Mouse (Mus musculus): ENCODE data around the gene Gpr107.

The Gpr107 gene

DNA sequence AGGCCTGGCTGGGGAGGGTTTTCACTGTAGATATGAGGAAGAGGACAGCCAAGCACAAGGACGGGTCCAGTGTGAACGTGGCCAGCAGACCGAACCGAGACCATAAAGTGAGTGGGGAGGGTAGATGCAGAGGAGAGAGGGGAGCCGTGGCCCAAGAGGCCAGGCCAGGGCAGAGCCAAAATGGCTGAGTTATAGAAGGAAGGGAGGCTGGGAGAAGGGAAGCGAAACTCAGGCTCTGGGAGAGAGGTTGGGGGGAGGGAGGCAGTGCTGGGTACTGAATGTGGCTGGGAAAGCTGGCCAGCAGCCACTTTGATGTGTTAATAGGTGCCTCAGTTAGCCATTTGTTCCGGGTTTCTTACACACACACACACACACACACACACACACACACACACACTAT, 24.9 kb upstream of the Gpr107 start:
- no peak for DNase-seq (ENCODE audit: low spot score in 2 of 2)

DNA sequence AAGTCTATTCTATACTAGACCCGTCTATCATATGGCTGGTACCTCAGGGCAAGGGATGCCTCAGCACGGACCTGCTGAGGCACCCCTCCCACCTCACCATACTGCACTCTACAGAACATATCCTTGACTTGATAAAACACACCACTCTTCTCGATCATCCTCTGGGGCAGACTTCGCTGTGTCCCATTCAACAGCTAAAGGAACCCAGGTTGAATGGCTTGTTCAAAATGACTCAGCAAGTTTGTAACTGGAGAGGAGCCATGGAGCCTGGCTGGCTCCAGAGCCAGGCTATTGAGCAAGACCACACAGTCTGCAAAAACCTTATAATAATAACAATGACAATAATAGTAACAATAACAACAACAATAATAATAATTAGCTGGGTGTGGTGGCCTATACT, 24.2 kb upstream of the Gpr107 start:
- DNase-seq (ENCODE audit: low spot score in 2 of 2): peak; percentile 41 to 69

DNA sequence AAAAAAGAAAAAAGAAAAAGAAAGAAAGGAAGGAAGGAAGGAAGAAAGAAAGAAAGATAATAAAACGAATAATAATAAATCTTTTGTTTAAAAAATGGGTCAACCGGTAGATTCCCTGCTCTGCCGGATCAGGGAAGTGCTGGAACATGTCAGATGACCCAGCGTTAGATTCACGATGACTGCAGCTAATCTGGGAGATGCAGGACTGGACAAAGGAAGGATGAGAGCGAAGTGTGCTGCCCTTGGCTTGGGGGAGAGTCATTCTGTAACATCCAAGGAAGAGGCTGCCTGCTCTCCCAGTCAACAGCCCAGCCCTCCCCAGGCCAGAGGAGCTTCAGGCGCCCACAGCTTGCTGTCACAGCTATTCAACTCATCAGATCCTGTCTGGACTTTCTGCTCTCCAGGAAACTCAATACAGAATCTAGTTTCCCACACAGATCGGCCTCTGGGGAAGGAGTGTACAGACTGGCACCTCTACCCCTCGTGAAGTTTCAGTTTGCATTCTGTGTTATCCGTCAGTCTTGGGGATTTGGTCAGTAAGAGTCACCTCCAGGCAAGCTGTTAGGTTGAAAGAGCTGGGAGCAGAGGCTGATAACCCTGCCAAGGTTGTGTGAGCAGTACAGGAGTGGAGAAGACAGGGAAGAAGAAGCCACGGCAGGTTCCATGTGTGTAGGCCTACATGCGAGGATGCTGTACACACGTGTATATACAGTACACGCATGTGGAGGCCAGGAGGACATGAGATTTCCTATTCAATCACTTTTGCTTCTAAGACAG, 22.2 kb upstream of the Gpr107 start:
- DNase-seq (ENCODE audit: low spot score in 2 of 2): no peak

DNA sequence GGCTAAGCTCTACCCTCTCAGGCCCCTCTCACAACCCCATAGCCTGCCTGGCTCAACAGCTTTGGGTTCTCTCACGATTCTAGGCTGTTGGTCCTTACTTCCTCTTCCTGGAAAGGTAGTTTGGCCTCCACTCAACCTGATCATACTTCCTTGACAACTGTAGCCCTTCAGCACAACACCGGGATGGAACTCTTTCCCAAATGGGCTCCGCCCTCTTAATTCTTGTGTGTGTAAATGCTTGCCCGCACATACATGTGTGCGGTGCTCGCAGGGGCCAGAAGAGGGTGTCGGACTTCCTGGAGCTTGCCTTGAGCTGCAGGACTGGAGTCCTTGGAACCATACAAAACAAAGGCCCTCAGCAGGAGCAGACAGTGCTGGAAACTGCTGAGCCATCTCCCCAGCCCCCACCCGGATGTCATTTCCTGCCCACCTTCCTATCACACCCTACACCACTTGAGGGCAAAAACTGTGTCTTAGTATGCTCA, 21.3 kb upstream of the Gpr107 start:
- no peak for DNase-seq (ENCODE audit: low spot score in 2 of 2)

DNA sequence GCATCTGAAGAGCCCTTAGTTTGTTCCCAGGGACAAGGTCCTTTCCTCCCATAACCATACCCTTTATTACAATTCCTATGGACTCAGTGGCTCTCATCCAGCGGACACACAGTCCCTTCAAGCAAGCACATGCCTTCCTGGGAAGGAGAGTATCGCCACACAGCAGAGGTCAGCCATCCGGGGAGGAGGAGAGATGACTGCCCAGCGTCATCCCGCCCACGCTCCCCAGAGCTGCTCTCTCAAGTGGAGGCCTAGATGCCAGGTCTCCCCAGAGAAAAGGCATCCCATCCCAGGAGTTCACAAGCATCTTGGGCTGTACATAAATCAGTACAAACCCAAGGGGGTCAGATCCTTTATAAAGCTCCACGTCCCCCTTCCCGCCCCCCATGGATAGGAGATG, 19.4 kb upstream of the Gpr107 start:
- DNase-seq (ENCODE audit: low spot score in 2 of 2): no peak

DNA sequence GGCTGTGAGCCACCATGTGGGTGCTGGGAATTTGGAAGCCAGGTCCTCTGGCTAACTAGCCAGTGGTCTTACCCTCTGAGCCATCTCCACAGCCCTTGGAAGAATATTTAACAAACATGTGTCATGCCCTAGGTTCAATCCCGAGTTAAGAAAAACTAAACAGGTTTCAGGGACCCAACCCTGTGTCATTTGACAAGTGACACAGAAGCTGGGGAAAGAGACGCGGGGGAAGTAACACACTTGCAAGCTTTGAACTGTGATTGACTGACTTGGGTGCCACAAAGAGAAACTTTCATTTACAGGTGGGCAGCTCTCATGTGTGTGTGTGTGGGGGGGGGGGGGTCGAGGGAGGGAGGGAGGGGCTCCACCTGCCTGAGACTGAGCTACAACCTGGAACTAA, 18.1 kb upstream of the Gpr107 start:
- no peak for DNase-seq (ENCODE audit: low spot score in 2 of 2)

DNA sequence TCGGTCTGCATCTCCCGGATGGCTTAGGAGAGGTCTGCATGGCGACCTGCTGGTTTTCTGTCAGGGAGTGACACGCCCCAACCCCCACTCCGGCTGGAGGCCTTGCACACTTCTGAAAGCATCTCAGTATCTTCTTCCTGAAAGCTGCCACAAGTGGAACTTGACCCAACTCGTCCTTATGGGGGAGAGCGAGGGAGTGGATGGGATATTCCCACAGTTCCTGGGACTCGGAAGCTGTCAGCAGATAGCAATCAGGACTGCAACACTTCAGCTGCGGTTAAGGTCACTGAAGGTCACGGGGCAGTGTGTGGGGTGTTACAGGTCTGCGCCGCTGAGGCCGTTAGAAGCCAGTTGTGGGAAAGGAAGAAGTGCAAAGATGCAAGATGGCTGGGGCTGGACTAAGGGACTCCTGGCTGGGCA, 16.6 kb upstream of the Gpr107 start:
- DNase-seq (ENCODE audit: low spot score in 2 of 2): no peak

DNA sequence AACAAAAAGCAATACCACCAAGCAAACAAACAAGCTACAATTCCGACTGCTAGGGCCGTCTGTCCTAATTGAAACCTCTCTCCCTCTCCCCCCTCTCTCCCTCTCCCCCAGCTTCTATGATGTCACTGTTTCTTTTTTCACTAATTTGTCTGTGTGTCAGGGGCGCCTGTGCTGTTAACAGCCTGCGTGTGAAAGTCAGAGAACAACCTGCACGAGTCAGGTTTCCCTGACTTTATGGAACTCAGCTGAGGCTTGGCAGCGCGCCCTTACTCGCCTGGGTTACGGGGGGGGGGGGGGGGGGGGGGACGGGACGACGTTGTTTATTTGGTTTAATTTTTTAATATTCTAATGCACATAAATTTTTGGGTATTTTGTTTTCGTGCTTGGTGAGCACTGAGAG, 15.8 kb upstream of the Gpr107 start:
- DNase-seq (ENCODE audit: low spot score in 2 of 2): no peak

DNA sequence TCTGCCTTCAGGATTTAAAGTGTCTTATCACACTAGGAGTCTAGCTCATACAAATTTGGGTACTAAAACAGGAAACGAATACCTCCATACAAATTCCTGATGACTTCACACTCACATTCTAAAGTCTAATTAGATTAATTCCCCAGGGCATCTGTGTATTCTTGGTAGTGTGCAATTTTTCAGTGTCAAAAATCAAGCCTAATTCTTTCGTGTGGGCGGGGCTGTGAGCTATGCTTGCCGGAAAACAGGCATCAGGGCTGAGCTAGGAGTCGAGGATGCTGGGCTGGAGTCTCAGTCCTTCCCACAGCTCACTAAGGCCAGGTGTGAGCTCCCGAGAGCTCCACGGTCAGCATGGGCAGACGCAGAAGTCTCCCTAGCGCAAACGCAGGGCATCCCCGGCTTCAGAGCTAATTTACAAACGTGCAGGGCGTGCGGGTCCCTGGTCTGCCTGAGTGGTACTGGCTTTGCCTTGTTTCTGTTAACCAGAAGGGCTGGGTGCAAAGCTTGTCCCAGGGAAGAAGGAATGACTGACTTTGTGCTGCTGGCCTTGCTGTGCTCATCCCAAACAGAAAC, 15.0 kb upstream of the Gpr107 start:
- no peak for DNase-seq (ENCODE audit: low spot score in 2 of 2)

DNA sequence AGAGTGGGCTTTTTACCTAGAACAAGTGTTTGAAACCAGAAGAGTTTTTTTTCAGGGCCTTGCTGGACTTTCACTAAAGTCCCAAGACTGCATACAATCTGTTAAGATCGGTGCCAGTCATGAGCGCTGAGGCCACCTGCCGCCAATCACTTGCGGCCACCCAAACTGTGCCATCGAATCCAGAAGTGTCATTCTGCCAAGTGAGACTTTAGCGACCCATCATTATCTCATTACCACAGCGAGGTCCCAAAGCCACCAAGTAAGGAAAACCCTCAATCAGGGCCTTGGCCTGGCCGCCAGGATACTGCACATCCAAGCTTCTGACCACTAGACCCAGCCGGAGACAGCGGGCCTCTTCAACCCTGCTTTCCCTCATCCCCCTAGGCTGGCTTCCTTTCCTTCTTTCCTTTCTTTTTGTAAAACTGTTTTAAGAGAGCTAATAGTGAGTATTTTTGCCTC, 12.9 kb upstream of the Gpr107 start:
- DNase-seq (ENCODE audit: low spot score in 2 of 2): no peak

DNA sequence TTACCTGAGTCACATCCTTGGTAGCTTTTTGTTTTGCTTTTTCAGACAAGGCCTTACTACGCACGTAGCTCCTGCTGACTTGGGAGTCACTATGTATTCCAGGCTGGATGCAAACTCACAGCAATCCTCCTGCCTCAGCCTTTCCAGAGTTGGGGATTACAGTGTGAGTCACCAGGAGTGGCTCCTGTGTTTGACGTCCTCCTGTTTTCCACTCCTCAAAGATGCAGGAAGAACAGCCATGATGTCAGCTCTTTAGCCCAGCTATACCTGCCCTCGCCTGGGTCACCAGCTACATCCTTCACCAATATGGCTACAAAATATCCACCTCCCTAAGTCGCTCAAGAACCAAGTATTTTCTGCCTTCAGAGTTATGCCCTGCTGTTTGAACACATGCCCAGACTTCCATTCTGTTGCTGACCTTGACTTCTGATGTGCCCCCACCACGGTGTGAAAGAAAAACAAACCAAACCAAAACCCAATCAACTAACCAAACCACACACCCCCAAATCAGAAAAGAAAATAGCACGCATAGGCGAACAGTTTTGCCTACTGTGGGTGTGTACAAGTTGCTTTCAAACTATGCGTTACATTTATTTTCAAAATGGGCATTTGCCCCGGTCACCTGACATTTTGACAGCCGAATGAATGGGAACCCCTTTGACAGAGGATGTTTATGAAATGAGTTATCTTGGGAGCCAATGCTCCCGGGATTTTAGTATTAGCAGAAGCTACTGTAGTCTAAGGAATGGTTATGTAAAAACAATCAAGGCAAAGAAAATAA, 11.9 kb upstream of the Gpr107 start:
- no peak for DNase-seq (ENCODE audit: low spot score in 2 of 2)

DNA sequence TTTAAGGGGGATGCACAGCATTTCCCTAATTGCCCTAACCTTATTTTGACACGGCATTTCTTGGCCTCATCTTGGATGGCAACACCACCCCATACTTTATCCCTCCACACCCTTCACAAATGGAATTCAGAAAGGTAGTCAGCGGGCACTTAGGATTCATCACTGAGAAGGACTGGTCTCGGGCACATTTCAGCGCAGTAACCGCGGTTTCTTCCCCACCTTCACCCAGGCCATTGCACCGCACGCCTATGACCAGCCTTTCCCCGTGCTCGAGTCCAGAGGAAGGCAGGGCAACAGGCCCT, 11.4 kb upstream of the Gpr107 start:
- DNase-seq (ENCODE audit: low spot score in 2 of 2): no peak

DNA sequence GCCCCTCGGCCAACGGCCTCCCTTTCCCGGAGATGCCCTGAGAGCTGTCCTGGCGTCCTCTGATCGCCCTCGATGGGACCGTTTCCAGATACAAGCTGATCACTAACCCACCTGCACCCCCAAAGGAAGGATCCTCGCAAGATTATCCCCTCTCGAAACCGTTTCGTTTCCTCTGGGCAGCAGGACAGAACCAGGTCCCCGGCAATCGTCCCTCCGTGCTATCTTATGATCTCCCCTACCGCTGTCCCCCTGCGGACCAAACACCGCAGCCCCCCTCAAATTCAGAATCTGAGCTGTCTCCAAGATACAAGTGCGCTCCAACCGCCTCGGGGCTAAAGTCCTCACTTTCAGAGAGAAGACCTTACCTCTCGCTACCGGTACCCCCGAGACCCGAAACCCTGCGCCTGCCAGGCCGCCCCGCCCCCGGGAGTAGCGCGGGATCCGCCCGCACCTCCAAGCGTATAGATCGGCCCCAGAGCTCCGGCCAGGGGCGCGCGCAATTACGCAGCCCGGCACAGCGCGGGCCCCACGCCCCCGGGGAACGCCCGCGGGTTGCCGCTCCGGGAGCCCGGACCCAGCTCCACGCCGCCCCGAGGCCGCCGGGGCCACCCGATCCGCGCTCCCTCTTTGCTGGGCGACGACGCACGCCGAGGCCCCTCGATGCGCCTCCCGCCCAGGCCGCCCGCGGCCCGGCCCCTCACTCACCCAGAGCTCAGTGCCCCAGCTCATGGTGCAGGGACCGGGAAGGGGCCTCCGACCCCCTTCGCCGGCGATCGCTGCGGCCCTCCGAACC, 10.8 kb upstream of the Gpr107 start:
- DNase-seq (ENCODE audit: low spot score in 2 of 2): no peak

DNA sequence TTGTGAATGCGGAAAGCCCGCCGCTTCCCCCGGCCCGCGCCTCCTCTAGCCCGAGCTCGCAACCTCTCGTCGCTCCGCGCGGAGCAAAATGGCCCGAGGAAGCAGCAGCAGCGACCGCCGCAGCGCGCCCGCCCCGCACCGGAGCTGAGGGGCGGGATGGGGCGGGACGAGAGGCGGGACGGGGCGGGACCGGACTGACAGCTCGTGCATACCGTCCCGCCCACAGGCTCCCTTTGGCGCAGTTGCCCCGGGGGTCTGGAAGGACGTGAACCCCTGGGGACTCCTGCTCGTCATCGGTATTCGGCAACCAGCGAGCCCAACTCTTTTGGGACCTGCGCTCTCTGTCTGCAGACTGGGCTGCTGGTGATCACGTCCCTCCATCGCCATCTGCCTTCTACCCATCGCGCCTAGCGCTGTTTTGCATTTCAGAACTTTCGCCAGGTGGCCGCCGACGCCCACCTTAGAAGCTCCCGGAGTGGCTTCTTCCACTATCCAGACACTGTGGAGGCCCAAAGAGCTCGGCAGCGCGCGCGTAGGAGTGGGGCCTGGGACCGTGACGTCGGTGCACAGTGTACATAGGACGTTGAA, 10.2 kb upstream of the Gpr107 start, which contains the start of gene Fnbp1:
Fnbp1 (minus strand) TSS at position 142 of the 588 bp plus-strand sequence.
- peak; percentile 76 to 86 for DNase-seq (ENCODE audit: low spot score in 2 of 2)

DNA sequence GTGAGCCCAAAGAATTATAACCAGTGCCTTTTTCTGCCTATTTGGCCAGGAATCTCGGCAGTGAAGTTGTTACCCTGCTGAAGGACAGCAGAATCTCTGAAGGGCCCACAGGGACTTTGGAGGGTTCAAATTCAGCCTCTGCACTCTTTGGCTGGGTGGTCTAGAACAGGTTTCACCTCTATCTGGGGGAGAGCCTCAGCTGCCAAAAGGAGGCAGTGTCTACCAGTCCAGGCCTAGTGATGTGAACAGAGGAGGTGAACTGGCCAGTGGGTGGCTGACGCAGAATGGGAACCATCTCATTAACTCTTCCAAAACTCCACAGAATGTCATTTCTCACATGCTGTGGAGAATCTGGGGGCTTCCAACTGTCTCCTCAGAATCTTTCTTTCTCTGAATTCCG, 9.6 kb upstream of the Gpr107 start:
- DNase-seq (ENCODE audit: low spot score in 2 of 2): no peak

DNA sequence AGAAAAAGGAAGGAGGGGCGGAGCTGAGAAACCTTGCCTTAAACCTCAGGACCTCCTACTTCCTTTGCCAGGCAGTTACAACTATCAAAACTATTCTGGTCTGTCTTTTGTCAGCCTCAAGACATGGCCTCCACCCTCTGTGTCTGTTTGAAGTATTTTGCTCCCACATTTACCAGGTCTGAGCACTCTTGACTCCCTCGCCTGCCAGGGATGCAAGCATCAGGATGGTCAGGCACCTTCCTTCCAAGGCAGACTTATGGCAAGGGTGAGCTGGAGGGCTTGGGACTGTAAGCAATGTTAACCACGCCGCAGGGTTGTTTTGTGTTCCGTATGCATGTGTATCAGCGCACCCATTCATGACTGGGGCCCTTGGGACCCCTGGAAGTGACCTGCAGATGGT, 8.8 kb upstream of the Gpr107 start:
- DNase-seq (ENCODE audit: low spot score in 2 of 2): no peak

DNA sequence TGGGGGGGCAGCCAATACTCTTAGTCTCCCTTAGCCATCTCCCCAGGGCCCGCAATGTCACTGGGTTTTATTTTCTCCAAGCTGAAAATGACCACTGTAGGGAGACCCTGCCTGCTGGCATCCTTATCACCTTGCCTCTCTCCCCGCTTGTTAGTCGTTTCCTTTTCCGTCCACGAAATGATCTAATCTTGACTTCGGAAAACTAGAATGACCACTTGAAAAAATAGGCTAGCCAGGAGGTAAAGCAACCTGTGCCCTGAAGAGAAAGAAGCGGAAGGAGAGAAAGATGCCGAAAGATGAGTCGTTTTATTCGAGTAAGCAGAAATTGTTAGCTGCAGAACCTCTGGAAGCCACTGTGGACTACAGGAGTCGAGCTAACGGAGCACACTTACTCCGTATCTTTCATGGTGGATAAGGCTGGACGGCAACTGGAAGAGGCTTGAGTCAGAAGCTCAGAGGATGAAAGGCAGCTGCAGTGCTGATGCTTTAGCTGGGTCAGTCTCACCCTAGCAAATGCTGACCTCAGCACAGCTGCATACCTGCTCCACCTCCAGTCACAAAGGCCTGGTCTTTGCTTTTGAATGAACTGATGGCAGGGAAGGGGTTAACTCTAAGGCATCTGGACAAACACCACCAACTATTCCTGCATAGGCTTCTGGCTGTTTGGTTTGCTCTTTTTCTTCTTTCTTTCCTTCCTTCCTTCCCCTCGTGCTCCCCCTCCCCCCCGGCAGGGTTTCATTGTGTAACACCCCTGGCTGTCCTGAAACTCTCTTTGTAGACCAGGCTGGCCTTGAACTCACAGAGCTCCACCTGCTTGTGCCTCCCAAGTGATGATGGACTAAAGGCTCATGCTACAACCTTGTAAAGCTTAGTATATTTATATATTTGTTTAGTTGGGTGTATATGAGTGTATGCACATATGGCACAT, 8.1 kb upstream of the Gpr107 start:
- no peak for DNase-seq (ENCODE audit: low spot score in 2 of 2)

DNA sequence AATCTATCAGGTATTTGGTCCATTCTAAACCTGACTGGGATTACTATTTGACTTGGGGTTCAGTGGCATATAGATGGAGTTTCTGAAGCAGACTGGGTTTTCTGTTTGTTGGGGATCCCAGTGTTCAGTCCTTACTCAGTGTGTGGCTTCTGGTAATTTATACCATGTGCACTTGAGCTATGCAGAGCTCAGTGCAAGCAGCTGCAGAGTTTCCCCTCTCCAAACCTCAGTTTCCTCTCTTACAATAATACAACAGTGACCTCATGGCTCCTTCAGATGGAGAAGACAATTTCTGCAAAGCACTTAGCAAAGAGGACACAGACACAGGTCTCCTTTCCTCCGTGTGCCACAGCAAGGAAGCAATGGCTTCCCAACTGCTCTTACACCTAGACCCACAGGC, 7.2 kb upstream of the Gpr107 start:
- DNase-seq (ENCODE audit: low spot score in 2 of 2): no peak

DNA sequence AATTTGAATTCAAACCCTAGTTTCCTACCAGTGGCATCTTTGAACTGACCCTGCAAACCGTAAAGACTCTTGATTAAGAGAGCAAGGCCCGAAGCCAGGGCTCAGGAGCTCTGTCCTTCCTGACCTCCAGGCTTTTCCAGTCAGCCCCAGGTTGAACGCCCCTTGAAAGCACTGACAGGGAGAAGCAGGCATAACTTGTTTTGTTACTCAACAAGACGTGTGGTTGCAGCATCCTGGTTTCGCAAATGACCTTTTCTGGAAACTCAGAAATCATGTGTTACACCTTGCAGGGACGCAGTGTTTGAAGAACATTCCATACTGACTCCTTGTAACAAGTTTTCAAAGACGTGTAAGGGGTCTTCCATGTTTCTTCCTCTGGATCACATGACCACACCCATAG, 5.1 kb upstream of the Gpr107 start:
- DNase-seq (ENCODE audit: low spot score in 2 of 2): no peak

DNA sequence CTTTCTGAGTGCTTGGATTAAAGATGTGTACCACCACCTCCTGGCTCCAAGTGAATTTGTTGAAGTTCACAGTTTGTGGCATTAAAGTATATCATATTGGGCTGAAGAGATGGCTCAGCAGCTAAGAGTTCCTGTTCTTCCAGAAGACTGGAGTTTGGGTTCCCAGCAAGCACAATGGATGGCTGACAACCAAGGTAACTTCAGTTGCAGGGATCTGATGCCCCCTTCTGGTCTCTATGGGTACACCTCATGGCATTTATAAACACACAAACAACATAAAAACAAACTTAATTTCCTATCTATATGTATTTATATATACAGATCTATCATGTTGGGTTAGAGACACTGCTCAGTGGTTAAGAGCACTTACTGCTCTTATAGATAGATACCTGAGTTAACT, 1.4 kb upstream of the Gpr107 start:
- DNase-seq (ENCODE audit: low spot score in 2 of 2): no peak

DNA sequence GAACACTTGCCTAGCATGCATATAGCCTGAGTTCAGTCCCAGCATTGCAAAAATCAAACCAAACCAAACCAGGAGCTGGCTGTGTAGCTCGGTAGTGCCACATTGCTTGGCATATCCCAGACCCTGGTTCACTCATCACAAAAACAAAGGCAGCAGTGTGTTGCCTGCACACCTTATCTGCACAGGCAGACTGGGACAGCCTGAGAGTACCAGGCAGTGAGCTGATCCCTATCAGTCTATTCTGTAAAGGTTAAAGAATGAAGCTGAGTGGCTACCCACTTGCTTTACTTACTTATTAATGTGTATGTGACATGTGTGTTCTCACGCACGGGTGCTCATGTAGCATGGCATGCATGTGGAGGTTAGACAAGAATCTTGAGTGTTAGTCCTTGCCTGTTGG, 4.7 kb downstream of the Gpr107 start:
- no peak for DNase-seq (ENCODE audit: low spot score in 2 of 2)
